Mouse (Mus musculus) hindbrain, embryonic 11.5 days (tissue): ENCODE data around the gene Eif4a1. TPM values are rescaled to one million over a fixed set of nuclear protein-coding genes. Genes with fewer than 3 reads are reported as not detected.

Source experiments
- ATAC-seq: fragments of 200-750 bp; cut with Nextera tagmentation; 2 replicates; pipeline ENCODE4 v1.8.0; 2017; ENCODE audit warnings: mild to moderate bottlenecking, moderate TSS enrichment, moderate library complexity; ENCODE audit not compliant: low FRiP score
- DNase-seq: peaks from one replicate; pipeline ENCODE4 v3.0.0-alpha.2; 2015; ENCODE audit warnings: low spot score
- H3K27ac ChIP-seq: fragments of 300-500 bp; sonication (generic); 2 replicates; pipeline ENCODE4 v1.5.1; 2014; ENCODE audit warnings: mild to moderate bottlenecking, low read depth, low read length
- H3K27me3 ChIP-seq: fragments of 300-500 bp; sonication (generic); 2 replicates; pipeline ENCODE4 v1.6.1; 2014; ENCODE audit warnings: mild to moderate bottlenecking, low read length, moderate library complexity, mixed read lengths; ENCODE audit not compliant: control insufficient read depth, insufficient read depth
- H3K36me3 ChIP-seq: fragments of 300-500 bp; sonication (generic); 2 replicates; pipeline ENCODE4 v1.6.1; 2014; ENCODE audit warnings: mild to moderate bottlenecking, low read length, moderate library complexity, mixed read lengths; ENCODE audit not compliant: control insufficient read depth, insufficient read depth
- H3K4me1 ChIP-seq: fragments of 300-500 bp; sonication (generic); replicated peaks from 2 replicates; pipeline ENCODE4 v1.6.1; 2014; ENCODE audit warnings: low read length, mixed read lengths; ENCODE audit not compliant: control insufficient read depth, insufficient read depth
- H3K4me2 ChIP-seq: fragments of 300-500 bp; sonication (generic); replicated peaks from 2 replicates; pipeline ENCODE4 v1.6.1; 2014; ENCODE audit warnings: mild to moderate bottlenecking, low read depth, low read length
- H3K4me3 ChIP-seq: fragments of 300-500 bp; sonication (generic); 2 replicates; pipeline ENCODE4 v1.5.1; 2014; ENCODE audit warnings: low read depth, low read length
- H3K9ac ChIP-seq: fragments of 300-500 bp; sonication (generic); 2 replicates; pipeline ENCODE4 v1.6.1; 2014; ENCODE audit warnings: low read depth, low read length
- H3K9me3 ChIP-seq: fragments of 300-500 bp; sonication (generic); 2 replicates; pipeline ENCODE4 v1.6.1; 2016; ENCODE audit warnings: low read length; ENCODE audit not compliant: control insufficient read depth
- WGBS: fragments of 180-500 bp; shearing (Covaris S2); extraction: QIAGEN DNeasy Blood & Tissue Kit; methylation state at CpG from one replicate; pipeline ENCODE4 v1.1.7; 2014; 5-methylcytosine and 5-hydroxymethylcytosine counted together
- polyA plus RNA-seq: library from polyadenylated mRNA; unstranded; fragments of >200 nt; fragmentation: Nextera tagmentation; extraction: Ambion mirVana; gene quantifications from 2 replicates; pipeline ENCODE4 v1.2.1, GENCODE M21; 2014

Eif4a1 gene
- polyA plus RNA-seq, 1 experiment from 2014 or later: 905 TPM

DNA sequence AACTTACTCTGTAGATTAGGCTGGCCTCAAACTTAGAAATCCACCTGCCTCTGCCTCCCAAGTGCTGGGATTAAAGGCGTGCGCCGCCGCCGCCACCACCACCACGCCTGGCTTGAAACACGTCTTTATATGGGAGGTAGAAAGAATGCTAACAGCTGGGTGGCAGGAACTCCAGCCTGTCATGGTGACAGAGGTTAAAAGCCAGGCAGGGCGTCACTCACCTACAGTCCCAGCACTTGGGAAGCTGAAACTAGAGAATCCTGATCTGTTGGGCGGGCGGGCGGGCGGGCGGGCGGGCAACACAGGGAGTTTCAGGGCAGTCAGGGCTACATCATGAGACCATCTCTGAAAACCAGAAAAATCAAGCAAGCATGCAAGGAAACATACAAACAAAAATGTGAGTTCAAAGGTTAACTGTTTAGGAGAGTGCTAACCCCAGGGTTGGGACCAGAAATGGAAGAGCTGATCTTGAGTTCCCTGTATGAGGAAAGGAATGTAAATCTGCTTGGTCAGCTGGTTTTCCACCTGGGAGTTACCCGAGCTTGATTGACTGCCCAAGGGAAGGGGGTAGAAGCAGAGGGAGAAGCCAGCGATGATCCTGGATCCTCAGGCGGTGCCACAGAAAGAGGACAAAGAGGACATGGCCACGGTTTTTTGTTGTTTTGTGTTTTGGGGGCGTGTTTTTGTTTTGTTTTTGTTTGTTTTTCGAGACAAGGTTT lies 40.9 kb upstream of the Eif4a1 start:
- WGBS: 68% methylated on average over 20 of the region's 20 CpGs
- Histone ChIP-seq H3K4me1 (no peaks in the 10 kb centered on the region), H3K36me3 (no peaks in the 10 kb centered on the region), H3K27me3 (no peaks in the 10 kb centered on the region), H3K9ac (no peak overlapping the region), H3K4me3 (no peak overlapping the region), H3K4me2 (no peak overlapping the region), H3K9me3 (no peaks in the 10 kb centered on the region), H3K27ac (no peak overlapping the region)
- no peak for DNase-seq
- ATAC-seq: no peak

DNA sequence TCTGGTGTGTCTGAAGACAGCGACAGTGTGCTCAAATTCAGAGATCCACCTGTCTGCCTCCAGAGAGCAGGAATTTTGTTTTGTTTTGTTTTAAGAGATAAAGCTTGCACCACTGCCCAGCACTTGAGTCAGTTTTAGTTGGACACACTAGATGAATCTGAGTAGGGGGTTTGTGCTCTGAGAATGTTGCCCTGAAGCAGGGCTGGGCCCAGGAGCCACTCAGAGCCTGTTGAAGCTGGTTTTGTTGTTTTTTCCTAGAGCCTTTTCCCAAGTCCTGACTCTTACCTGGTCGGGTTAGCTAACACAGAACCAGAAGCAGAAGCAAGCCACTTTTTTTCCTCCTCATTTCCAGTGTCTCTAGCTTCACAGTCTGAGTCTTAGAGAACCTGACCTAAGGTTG lies 38.9 kb upstream of the Eif4a1 start:
- ATAC-seq (no peak), DNase-seq (no peak)
- H3K4me1 ChIP-seq: no peaks in the 10 kb centered on the region
- no peak overlapping the region for H3K4me3 ChIP-seq
- H3K36me3 ChIP-seq: no peaks in the 10 kb centered on the region
- WGBS: 71% methylated on average over 2 of the region's 2 CpGs
- no peak overlapping the region for H3K27ac ChIP-seq
- no peak overlapping the region for H3K9ac ChIP-seq
- no peaks in the 10 kb centered on the region for H3K27me3 ChIP-seq
- H3K9me3 ChIP-seq: no peaks in the 10 kb centered on the region
- H3K4me2 ChIP-seq: no peak overlapping the region

DNA sequence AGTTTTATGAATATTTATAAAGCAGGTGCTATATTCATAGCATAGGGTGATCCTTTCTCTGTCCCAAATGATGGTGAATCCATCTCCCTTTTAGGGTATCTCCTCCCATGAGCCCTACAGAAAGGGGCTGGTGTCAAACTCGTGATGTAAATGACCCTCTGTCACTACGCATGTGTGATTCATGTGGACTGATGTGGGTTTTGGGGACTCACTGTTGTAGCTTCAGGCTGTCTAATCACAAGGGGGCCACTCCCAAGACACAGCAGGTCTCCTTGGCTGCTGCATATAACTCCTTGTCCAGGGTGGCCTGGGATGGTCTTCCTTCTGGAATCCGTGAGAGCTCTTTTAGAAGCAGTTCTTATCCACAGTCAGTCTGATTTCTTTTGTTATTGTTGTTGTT lies 38.2 kb upstream of the Eif4a1 start:
- Histone ChIP-seq H3K4me3 (no peak overlapping the region), H3K36me3 (no peaks in the 10 kb centered on the region), H3K27me3 (no peaks in the 10 kb centered on the region), H3K27ac (no peak overlapping the region), H3K4me2 (no peak overlapping the region), H3K9ac (no peak overlapping the region), H3K4me1 (no peaks in the 10 kb centered on the region), H3K9me3 (no peaks in the 10 kb centered on the region)
- 70% methylated on average over 3 of the region's 3 CpGs for WGBS
- ATAC-seq (no peak), DNase-seq (no peak)

DNA sequence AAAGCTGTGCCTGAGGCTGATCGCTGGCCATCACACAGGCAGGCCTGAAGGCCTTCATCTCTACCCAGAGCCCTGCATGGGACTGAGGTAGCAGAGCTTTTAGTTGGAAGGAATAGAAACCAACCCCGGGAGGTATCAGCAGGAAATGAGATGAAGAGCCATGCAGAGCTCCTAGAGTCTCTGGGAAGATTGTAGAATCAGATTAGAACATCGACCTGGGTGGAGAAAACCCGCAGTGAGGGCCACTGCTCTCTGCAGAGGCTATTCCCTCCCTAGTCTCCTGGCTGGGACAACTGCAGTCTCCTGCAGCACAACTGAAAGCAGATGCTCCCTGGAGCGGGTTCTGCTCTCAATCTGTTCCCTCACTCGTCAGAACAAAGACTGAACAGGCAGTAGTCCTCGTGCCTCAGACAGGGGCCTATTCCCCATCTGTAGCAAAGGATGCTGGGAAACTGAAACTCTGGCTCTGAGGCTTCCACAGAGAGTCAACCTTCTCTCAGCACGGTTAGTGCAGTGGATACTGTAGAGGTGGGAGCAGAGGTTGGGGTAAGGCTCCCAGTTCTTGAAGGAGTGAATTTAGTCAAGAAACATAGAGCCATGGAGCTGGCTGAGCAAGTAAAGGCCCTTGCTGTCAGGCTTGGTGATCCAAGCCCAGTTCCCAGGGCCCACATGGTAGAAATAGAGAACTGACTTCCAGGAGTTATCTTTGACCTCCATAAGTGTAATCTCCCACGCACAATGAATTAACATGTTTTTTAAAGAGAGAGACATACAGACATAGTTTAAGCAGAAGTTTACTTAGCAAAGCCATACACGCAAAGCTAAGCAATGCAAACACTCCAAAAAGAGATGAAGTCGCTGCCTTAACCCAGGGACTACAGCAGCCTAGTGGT lies 37.6 kb upstream of the Eif4a1 start:
- no peak overlapping the region for H3K27ac ChIP-seq
- no peak overlapping the region for H3K4me3 ChIP-seq
- no peak for ATAC-seq
- H3K9me3 ChIP-seq: no peaks in the 10 kb centered on the region
- no peaks in the 10 kb centered on the region for H3K36me3 ChIP-seq
- no peak overlapping the region for H3K9ac ChIP-seq
- no peak for DNase-seq
- WGBS: 54% methylated on average over 11 of the region's 11 CpGs
- H3K4me1 ChIP-seq: no peaks in the 10 kb centered on the region
- no peak overlapping the region for H3K4me2 ChIP-seq
- no peaks in the 10 kb centered on the region for H3K27me3 ChIP-seq

DNA sequence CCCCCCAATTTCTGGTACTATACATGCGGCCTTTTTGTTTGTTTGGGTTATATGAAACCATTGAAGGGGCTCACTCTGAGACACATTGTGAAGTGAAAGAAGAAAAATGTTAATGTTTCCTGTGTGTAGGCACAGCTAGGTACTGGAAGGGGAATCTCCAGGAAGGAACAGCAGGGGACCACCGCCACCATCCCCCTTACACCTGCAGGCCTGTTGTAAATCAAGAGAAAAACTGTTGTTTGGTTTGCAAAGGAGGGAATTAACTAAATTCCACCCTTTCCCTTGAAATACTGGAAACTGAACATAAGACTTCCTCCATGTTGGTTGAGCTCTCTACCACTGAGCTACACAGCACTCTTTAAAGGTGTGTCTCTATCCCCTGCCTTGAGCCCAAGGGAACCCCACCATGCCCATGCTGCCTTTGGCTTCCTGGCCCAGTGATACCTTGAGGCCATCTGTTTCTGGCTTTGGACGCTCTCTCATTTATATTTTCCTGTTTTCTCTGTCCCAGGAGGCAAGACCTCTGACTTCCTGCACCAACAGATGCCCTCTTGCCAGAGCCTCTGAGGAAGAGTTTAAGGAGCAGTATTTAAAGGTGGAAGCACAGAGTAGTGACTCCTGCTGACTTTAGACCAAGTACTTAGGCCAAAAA lies 36.5 kb upstream of the Eif4a1 start:
- ATAC-seq (no peak), DNase-seq (no peak)
- no peak overlapping the region for H3K9ac ChIP-seq
- no peak overlapping the region for H3K27ac ChIP-seq
- no peaks in the 10 kb centered on the region for H3K4me1 ChIP-seq
- 65% methylated on average over 3 of the region's 3 CpGs for WGBS
- no peaks in the 10 kb centered on the region for H3K27me3 ChIP-seq
- no peak overlapping the region for H3K4me3 ChIP-seq
- no peaks in the 10 kb centered on the region for H3K36me3 ChIP-seq
- no peak overlapping the region for H3K4me2 ChIP-seq
- H3K9me3 ChIP-seq: no peaks in the 10 kb centered on the region

DNA sequence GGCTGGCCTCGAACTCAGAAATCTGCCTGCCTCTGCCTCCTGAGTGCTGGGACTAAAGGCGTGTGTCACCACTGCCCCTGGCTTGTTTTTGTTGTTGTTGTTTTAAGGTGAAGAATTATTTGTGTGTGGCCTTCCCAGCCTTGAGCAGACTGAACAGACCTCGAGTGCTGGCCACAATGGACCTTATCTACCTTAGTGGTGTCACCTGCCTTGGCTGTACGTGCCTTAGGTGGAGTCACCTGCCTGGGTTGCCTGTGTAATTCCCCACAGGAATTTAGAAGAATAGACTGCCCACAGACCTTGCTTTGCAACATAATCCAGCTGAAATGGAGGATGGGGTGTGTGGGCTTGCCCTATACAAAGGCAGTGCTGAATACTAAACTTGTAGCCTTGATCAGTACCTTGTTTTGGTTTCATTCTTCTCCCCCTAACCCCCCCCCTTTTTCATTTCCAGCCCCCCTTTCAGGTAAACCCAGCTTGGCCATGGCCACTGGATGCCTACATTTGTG lies 35.7 kb upstream of the Eif4a1 start:
- DNase-seq (no peak), ATAC-seq (no peak)
- H3K9ac ChIP-seq: no peak overlapping the region
- no peaks in the 10 kb centered on the region for H3K9me3 ChIP-seq
- H3K4me2 ChIP-seq: no peak overlapping the region
- H3K4me3 ChIP-seq: no peak overlapping the region
- H3K36me3 ChIP-seq: no peaks in the 10 kb centered on the region
- H3K4me1 ChIP-seq: no peaks in the 10 kb centered on the region
- no peak overlapping the region for H3K27ac ChIP-seq
- H3K27me3 ChIP-seq: no peaks in the 10 kb centered on the region
- WGBS: 91% methylated on average over 4 of the region's 4 CpGs

DNA sequence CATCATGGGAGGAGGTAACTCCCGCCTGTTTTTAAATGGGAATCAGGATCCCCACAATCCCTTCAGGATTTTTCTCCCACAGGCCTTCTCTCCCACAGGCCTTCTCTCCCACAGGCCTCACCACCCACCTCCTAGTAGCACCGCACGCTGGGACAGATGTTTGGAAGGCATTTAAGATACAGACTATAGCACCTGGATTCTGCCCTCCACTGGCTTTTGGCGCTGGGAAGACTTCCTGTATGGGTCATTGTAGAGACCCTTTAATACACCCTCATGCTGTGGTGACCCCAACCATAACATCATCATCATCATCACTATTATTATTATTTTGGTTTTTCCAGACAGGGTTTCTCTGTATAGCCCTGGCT lies 35.2 kb upstream of the Eif4a1 start:
- Histone ChIP-seq H3K36me3 (no peaks in the 10 kb centered on the region), H3K9ac (no peak overlapping the region), H3K4me3 (no peak overlapping the region), H3K4me1 (no peaks in the 10 kb centered on the region), H3K9me3 (no peaks in the 10 kb centered on the region), H3K27me3 (no peaks in the 10 kb centered on the region), H3K27ac (no peak overlapping the region), H3K4me2 (no peak overlapping the region)
- WGBS: 90% methylated on average over 4 of the region's 4 CpGs
- ATAC-seq (no peak), DNase-seq (no peak)

DNA sequence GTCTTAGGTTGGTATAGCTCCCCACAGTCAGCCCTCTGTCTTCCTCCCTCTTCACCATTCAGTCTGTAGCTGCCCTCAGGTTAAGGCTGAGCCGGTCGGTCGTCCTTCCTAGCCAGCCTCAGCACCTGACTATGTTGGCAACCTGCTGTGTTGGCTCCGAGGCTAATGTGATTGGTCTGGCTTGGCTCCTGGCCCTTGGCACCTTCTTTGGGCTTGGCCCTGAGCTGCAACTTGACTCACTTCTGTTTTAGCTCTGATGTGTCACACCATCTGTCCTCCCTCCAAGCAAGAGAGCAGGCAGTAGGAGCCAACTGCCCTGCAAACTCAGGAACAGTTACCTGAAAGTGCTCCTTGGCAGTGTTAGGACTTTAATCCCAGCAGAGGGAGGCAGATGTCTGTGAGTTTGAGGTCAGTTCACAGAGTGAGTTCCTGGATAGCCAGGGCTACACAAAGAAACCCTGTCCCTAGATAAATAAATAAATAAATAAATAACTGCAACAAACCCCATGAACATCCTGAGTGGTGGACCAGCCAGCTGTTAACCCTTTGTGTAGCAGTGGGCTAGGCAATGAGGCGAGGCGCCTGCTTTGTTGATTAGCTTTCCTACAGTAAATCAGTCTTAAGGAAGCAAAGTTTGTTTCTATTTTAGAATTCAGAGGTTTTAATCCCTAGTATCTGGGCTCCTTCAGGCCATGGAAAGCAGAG lies 34.7 kb upstream of the Eif4a1 start:
- H3K27ac ChIP-seq: no peak overlapping the region
- no peaks in the 10 kb centered on the region for H3K27me3 ChIP-seq
- H3K4me1 ChIP-seq: no peaks in the 10 kb centered on the region
- no peaks in the 10 kb centered on the region for H3K36me3 ChIP-seq
- H3K4me2 ChIP-seq: no peak overlapping the region
- ATAC-seq (no peak), DNase-seq (no peak)
- H3K9ac ChIP-seq: no peak overlapping the region
- WGBS: 47% methylated on average over 6 of the region's 6 CpGs
- H3K4me3 ChIP-seq: no peak overlapping the region
- H3K9me3 ChIP-seq: no peaks in the 10 kb centered on the region
